23 mouse cellular contexts compared by ENCODE assay signal in the genomic region with DNA sequence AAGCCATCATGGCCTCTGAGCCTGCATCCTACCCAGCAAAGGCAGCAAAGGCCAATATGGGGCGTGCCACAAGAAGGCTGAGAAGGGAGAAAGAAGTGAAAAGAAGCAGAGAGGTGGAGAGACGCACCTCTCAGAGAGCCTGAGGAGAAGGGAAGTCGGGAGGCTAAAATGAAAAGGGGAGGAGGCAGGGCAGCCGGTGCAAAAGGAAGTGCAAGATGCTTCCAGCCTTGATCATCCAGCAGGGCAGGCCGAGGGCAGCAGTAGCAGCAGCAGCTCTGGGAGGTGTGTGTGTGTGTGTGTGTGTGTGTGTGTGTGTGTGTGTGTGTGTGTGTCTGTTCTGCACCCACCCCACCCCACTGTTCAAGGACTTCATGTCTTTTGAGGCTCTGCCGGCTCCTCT.
"Had no signal": no experiment of that assay in that cellular context is flagged by ENCODE, and none has a peak within 500 bp of the region (broad histone marks: within the 10 kb centered on the region; RNA-seq: fewer than 3 reads in every experiment).

No protein-coding gene starts in this region.

- H3K4me1 ChIP-seq: heart, embryonic 10.5 days; heart, embryonic 12.5 days; hindbrain, embryonic 15.5 days; kidney, embryonic 15.5 days; limb, embryonic 12.5 days; limb, embryonic 15.5 days had no signal

- H3K9me3 ChIP-seq: kidney, embryonic 15.5 days had no signal

- H3K9ac ChIP-seq: forebrain, postnatal 0 days; heart, embryonic 12.5 days; hindbrain, embryonic 15.5 days; kidney, embryonic 15.5 days; limb, embryonic 12.5 days; limb, embryonic 15.5 days had no signal

- ATAC-seq: forebrain, postnatal 0 days; hindbrain, postnatal 0 days; intestine, embryonic 16.5 days had no signal

- H3K27ac ChIP-seq: heart, embryonic 10.5 days; hindbrain, embryonic 15.5 days; hindbrain, postnatal 0 days; kidney, embryonic 15.5 days; kidney, postnatal 0 days; limb, embryonic 12.5 days; limb, embryonic 15.5 days had no signal

- H3K27me3 ChIP-seq: heart, embryonic 12.5 days; hindbrain, embryonic 15.5 days; kidney, embryonic 15.5 days; limb, embryonic 12.5 days; limb, embryonic 15.5 days had no signal

- H3K4me3 ChIP-seq: heart, embryonic 10.5 days; heart, embryonic 12.5 days; hindbrain, embryonic 15.5 days; kidney, embryonic 15.5 days; limb, embryonic 12.5 days; limb, embryonic 15.5 days had no signal

- DNase-seq: forebrain, postnatal 0 days; gastrocnemius, postnatal 14 days; gastrocnemius, postnatal 36 days; heart, adult 18-20 months; heart, postnatal 10 days; heart, postnatal 4 days; kidney, adult 11 months; kidney, adult 2 months; kidney, adult 9 months; kidney, postnatal 14 days; kidney, postnatal 36 days; layer of hippocampus, adult 9-11 months; layer of hippocampus, postnatal 36 days; left cerebral cortex, postnatal 4 days had no signal

- H3K4me2 ChIP-seq: heart, embryonic 12.5 days; hindbrain, embryonic 15.5 days; kidney, embryonic 15.5 days; limb, embryonic 12.5 days; limb, embryonic 15.5 days had no signal

- H3K36me3 ChIP-seq: heart, embryonic 12.5 days; hindbrain, embryonic 15.5 days; kidney, embryonic 15.5 days; limb, embryonic 12.5 days; limb, embryonic 15.5 days had no signal
